Mouse (Mus musculus): ENCODE results near the gene Pja2. TPM values are rescaled to one million over a fixed set of nuclear protein-coding genes. Genes with fewer than 3 reads are reported as not detected.

Gene Pja2
- total and polyA plus RNA-seq, 3 experiments, result 2.0 to 51.8 (median 51.0) TPM

GRCm38 (mm10) chr17:64346135-64346534, 14.4 kb upstream of the Pja2 start:
- ATAC-seq (ENCODE audit: extremely low read depth, insufficient number of reproducible peaks, low FRiP score, poor library complexity, severe bottlenecking), result no peak
- no peaks in the 10 kb centered on the region for H3K9me3 ChIP-seq (replicated peaks)
- H3K4me1 ChIP-seq (ENCODE audit: insufficient read depth, low read depth, low read length), result no peaks in the 10 kb centered on the region
- no peak overlapping the region for H3K4me3 ChIP-seq (ENCODE audit: low read depth, low read length)
- H3K27me3 ChIP-seq (ENCODE audit: insufficient read depth, low read length), result no peaks in the 10 kb centered on the region
- TF ChIP-seq CTCF (IDR thresholded peaks at IDR 0.05; ENCODE audit: low read depth, low read length), result no peak
- TF ChIP-seq GATA1 (IDR thresholded peaks at IDR 0.05; ENCODE audit: borderline replicate concordance, low read length), result no peak
- no peak for TF ChIP-seq POLR2AphosphoS5 (IDR thresholded peaks at IDR 0.05; ENCODE audit: insufficient replicate concordance, low read depth, low read length)
- TF ChIP-seq GATA2 (IDR thresholded peaks at IDR 0.05; ENCODE audit: borderline replicate concordance, low read depth, low read length), result no peak
- no peak for DNase-seq (ENCODE audit: low spot score)
- H3K36me3 ChIP-seq (replicated peaks), result no peaks in the 10 kb centered on the region

GRCm38 (mm10) chr17:64344576-64345172, 13.0 kb upstream of the Pja2 start:
- H3K4me3 ChIP-seq (ENCODE audit: low read depth, low read length), result no peak overlapping the region
- TF ChIP-seq TAL1 (conservative IDR thresholded peaks at IDR 0.05; ENCODE audit: low read depth, low read length) (no peak), POLR2AphosphoS5 (IDR thresholded peaks at IDR 0.05; ENCODE audit: insufficient replicate concordance, low read depth, low read length) (no peak), GATA2 (IDR thresholded peaks at IDR 0.05; ENCODE audit: borderline replicate concordance, low read depth, low read length) (no peak), CTCF (IDR thresholded peaks at IDR 0.05; ENCODE audit: low read depth, low read length) (no peak), GATA1 (IDR thresholded peaks at IDR 0.05; ENCODE audit: borderline replicate concordance, low read length) (no peak)
- no peaks in the 10 kb centered on the region for H3K36me3 ChIP-seq (replicated peaks)
- no peak for DNase-seq (ENCODE audit: low spot score)
- H3K4me1 ChIP-seq (ENCODE audit: insufficient read depth, low read depth, low read length), result no peaks in the 10 kb centered on the region
- no peaks in the 10 kb centered on the region for H3K9me3 ChIP-seq (replicated peaks)
- no peak for ATAC-seq (ENCODE audit: extremely low read depth, insufficient number of reproducible peaks, low FRiP score, poor library complexity, severe bottlenecking)
- H3K27me3 ChIP-seq (ENCODE audit: insufficient read depth, low read length), result no peaks in the 10 kb centered on the region

- Histone ChIP-seq H3K4me3 (ENCODE audit: low read depth, low read length) (no peak overlapping the region), H3K4me1 (ENCODE audit: insufficient read depth, low read depth, low read length) (no peaks in the 10 kb centered on the region), H3K9me3 (replicated peaks) (no peaks in the 10 kb centered on the region), H3K27me3 (ENCODE audit: insufficient read depth, low read length) (peaks cover 5% of the 10 kb centered on the region; the same call in 1 of the 2 replicates), H3K36me3 (replicated peaks) (no peaks in the 10 kb centered on the region)
- TF ChIP-seq GATA1 (IDR thresholded peaks at IDR 0.05; ENCODE audit: borderline replicate concordance, low read length), result no peak
- no peak for TF ChIP-seq CTCF (IDR thresholded peaks at IDR 0.05; ENCODE audit: low read depth, low read length)
- DNase-seq (ENCODE audit: low spot score), result no peak
- peak; percentile 87 for ATAC-seq (ENCODE audit: extremely low read depth, insufficient number of reproducible peaks, low FRiP score, poor library complexity, severe bottlenecking)
Measured at GRCm38 (mm10) chr17:64341698-64342097, 10.0 kb upstream of the Pja2 start.

DNA sequence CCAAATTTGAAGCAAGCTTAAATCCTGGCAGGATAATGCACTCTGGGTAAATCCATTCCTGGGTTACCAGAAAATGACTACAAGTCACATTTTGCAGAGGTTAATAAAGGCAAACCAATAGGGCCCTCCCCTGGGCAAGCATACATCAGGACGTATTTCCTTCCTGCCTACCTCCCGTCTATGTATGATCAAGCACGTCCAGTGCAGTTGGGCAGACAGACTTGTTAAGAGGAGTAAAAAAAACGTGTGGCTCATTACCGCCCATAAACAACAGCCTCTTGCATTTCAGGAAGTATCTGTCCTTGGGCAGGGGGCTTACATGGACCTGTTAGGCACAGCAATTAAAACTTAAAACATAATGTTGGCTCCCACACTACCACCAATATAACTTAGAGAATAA, 8.0 kb upstream of the Pja2 start:
- ATAC-seq (ENCODE audit: extremely low read depth, insufficient number of reproducible peaks, low FRiP score, poor library complexity, severe bottlenecking) (no peak), DNase-seq (ENCODE audit: low spot score) (no peak)
- H3K36me3 ChIP-seq (replicated peaks), result no peaks in the 10 kb centered on the region
- H3K4me3 ChIP-seq (ENCODE audit: low read depth, low read length), result no peak overlapping the region
- H3K4me1 ChIP-seq (ENCODE audit: insufficient read depth, low read depth, low read length), result no peaks in the 10 kb centered on the region
- H3K27me3 ChIP-seq (ENCODE audit: insufficient read depth, low read length), result peaks cover 6% of the 10 kb centered on the region
- H3K9me3 ChIP-seq (replicated peaks), result no peaks in the 10 kb centered on the region
- no peak for TF ChIP-seq POLR2AphosphoS5 (IDR thresholded peaks at IDR 0.05; ENCODE audit: insufficient replicate concordance, low read depth, low read length)
- TF ChIP-seq GATA2 (IDR thresholded peaks at IDR 0.05; ENCODE audit: borderline replicate concordance, low read depth, low read length), result no peak
- no peak for TF ChIP-seq GATA1 (IDR thresholded peaks at IDR 0.05; ENCODE audit: borderline replicate concordance, low read length)
- TF ChIP-seq CTCF (IDR thresholded peaks at IDR 0.05; ENCODE audit: low read depth, low read length), result no peak
- TF ChIP-seq TAL1 (conservative IDR thresholded peaks at IDR 0.05; ENCODE audit: low read depth, low read length), result no peak

- no peak overlapping the region for H3K4me3 ChIP-seq (ENCODE audit: low read depth, low read length)
- no peak for ATAC-seq (ENCODE audit: extremely low read depth, insufficient number of reproducible peaks, low FRiP score, poor library complexity, severe bottlenecking)
- H3K36me3 ChIP-seq (replicated peaks), result no peaks in the 10 kb centered on the region
- no peaks in the 10 kb centered on the region for H3K9me3 ChIP-seq (replicated peaks)
- TF ChIP-seq GATA1 (IDR thresholded peaks at IDR 0.05; ENCODE audit: borderline replicate concordance, low read length), result no peak
- TF ChIP-seq TAL1 (conservative IDR thresholded peaks at IDR 0.05; ENCODE audit: low read depth, low read length), result no peak
- TF ChIP-seq CTCF (IDR thresholded peaks at IDR 0.05; ENCODE audit: low read depth, low read length), result no peak
- TF ChIP-seq GATA2 (IDR thresholded peaks at IDR 0.05; ENCODE audit: borderline replicate concordance, low read depth, low read length), result no peak
- TF ChIP-seq POLR2AphosphoS5 (IDR thresholded peaks at IDR 0.05; ENCODE audit: insufficient replicate concordance, low read depth, low read length), result no peak
- peaks cover 11% of the 10 kb centered on the region; the same call in 1 of the 2 replicates for H3K4me1 ChIP-seq (ENCODE audit: insufficient read depth, low read depth, low read length)
- DNase-seq (ENCODE audit: low spot score), result no peak
- peaks cover 7% of the 10 kb centered on the region for H3K27me3 ChIP-seq (ENCODE audit: insufficient read depth, low read length)
Measured at GRCm38 (mm10) chr17:64337220-64337619, 5.5 kb upstream of the Pja2 start.

- no peak for ATAC-seq (ENCODE audit: extremely low read depth, insufficient number of reproducible peaks, low FRiP score, poor library complexity, severe bottlenecking)
- no peaks in the 10 kb centered on the region for H3K9me3 ChIP-seq (replicated peaks)
- peaks cover 17% of the 10 kb centered on the region; the same call in 1 of the 2 replicates for H3K4me1 ChIP-seq (ENCODE audit: insufficient read depth, low read depth, low read length)
- DNase-seq (ENCODE audit: low spot score), result no peak
- TF ChIP-seq GATA1 (IDR thresholded peaks at IDR 0.05; ENCODE audit: borderline replicate concordance, low read length), result no peak
- no peak for TF ChIP-seq CTCF (IDR thresholded peaks at IDR 0.05; ENCODE audit: low read depth, low read length)
- TF ChIP-seq TAL1 (conservative IDR thresholded peaks at IDR 0.05; ENCODE audit: low read depth, low read length), result no peak
- TF ChIP-seq GATA2 (IDR thresholded peaks at IDR 0.05; ENCODE audit: borderline replicate concordance, low read depth, low read length), result no peak
- TF ChIP-seq POLR2AphosphoS5 (IDR thresholded peaks at IDR 0.05; ENCODE audit: insufficient replicate concordance, low read depth, low read length), result no peak
- no peaks in the 10 kb centered on the region for H3K36me3 ChIP-seq (replicated peaks)
- no peak overlapping the region for H3K4me3 ChIP-seq (ENCODE audit: low read depth, low read length)
- H3K27me3 ChIP-seq (ENCODE audit: insufficient read depth, low read length), result peaks cover 7% of the 10 kb centered on the region
Measured at GRCm38 (mm10) chr17:64333956-64334355, 2.2 kb upstream of the Pja2 start.
